Mouse (Mus musculus): ENCODE measurements around the gene Gm14698. TPM values are rescaled to one million over a fixed set of nuclear protein-coding genes. Genes with fewer than 3 reads are reported as not detected.
"Not testable (repeated sequence)": the region's sequence is repeated elsewhere in the genome, so short reads cannot be mapped to it uniquely, and the experiment has no call there.

Gm14698 gene
- total RNA-seq (2021): under 1 TPM; 0.61 to 0.77 TPM

GRCm38 (mm10) chrX:68821059-68821458 lies at the start of gene Gm14698:
Gene Gm14698, plus strand, starts transcription at chrX:68821093.
- peak in 1 of 2 experiments; percentile 4 for DNase-seq

GRCm38 (mm10) chrX:68820449-68820848 lies 444 bp upstream of the Gm14698 start:
- DNase-seq: not testable (repeated sequence)

- no peak for DNase-seq
These were observed 18.9 kb downstream of the Gm14698 start for GRCm38 (mm10) chrX:68839548-68840444.

- no peak for DNase-seq
These were observed 44.3 kb downstream of the Gm14698 start for GRCm38 (mm10) chrX:68865145-68865544.

Other genes starting within 250 kb of the Gm14698 start
- 10 to 100 TPM; 57.1 to 66.4 TPM for gene Fmr1, start 142.6 kb upstream of the Gm14698 start, total RNA-seq (2021)
- under 1 TPM in 1 of 2 experiments, not detected in 1; 0.81 TPM for gene Fmr1nb, start 59.3 kb upstream of the Gm14698 start, total RNA-seq (2021)
- gene Gm6812, start 72.0 kb downstream of the Gm14698 start, total RNA-seq (2021): not detected

Measured in layer of hippocampus, postnatal 36 days (tissue).